In the genomic region with DNA sequence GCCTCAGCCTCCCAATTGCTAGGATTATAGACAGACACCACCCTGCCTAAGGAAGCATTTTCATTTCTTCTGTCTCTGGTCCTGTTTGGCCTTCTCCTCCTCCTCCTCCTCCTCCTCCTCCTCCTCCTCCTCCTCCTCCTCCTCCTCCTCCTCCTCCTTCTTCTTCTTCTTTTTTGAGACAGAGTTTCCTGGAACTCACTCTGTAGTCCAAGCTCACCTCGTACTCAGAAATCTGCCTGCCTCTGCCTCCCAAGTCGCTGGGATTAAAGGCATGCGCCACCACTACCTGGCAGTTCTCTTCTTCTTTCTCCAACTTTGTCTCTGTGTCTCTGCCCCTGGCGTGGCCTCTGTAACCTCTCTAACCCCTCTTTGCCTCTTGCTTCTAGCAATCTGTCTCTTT, we compare ENCODE assay signal across 30 mouse cellular contexts. TPM values are rescaled to one million over a fixed set of nuclear protein-coding genes. Genes with fewer than 3 reads are reported as not detected.
"Had no signal": no experiment of that assay in that cellular context is flagged by ENCODE, and none has a peak within 500 bp of the region (broad histone marks: within the 10 kb centered on the region; RNA-seq: fewer than 3 reads in every experiment).

A gene (plus strand): TSS at position 301 of the 400 bp plus-strand sequence.

- H3K27ac ChIP-seq: embryonic facial prominence, embryonic 10.5 days; embryonic facial prominence, embryonic 12.5 days; embryonic facial prominence, embryonic 13.5 days; embryonic facial prominence, embryonic 15.5 days; forebrain, embryonic 10.5 days; forebrain, embryonic 12.5 days; forebrain, embryonic 13.5 days; forebrain, embryonic 15.5 days; gastrocnemius, adult 2 months; heart, adult 2 months had no signal

- H3K36me3 ChIP-seq: embryonic facial prominence, embryonic 10.5 days; embryonic facial prominence, embryonic 12.5 days; forebrain, embryonic 10.5 days; forebrain, embryonic 12.5 days; forebrain, embryonic 15.5 days had no signal

- H3K4me2 ChIP-seq: embryonic facial prominence, embryonic 12.5 days; embryonic facial prominence, embryonic 13.5 days; embryonic facial prominence, embryonic 15.5 days; forebrain, embryonic 12.5 days; forebrain, embryonic 13.5 days; forebrain, embryonic 15.5 days had no signal

- H3K4me3 ChIP-seq: embryonic facial prominence, embryonic 10.5 days; embryonic facial prominence, embryonic 12.5 days; embryonic facial prominence, embryonic 13.5 days; embryonic facial prominence, embryonic 15.5 days; erythroblast, embryonic 14.5 days; forebrain, embryonic 10.5 days; forebrain, embryonic 12.5 days; forebrain, embryonic 13.5 days; forebrain, embryonic 15.5 days; gastrocnemius, adult 2 months; heart, adult 2 months had no signal

- H3K9me3 ChIP-seq: embryonic facial prominence, embryonic 10.5 days; embryonic facial prominence, embryonic 12.5 days; embryonic facial prominence, embryonic 13.5 days; embryonic facial prominence, embryonic 15.5 days; forebrain, embryonic 10.5 days; forebrain, embryonic 12.5 days; forebrain, embryonic 13.5 days; forebrain, embryonic 15.5 days had no signal

- H3K9ac ChIP-seq: embryonic facial prominence, embryonic 12.5 days; embryonic facial prominence, embryonic 13.5 days; embryonic facial prominence, embryonic 15.5 days; forebrain, embryonic 12.5 days; forebrain, embryonic 13.5 days; forebrain, embryonic 15.5 days; forebrain, postnatal 0 days had no signal

- H3K27me3 ChIP-seq: embryonic facial prominence, embryonic 12.5 days; embryonic facial prominence, embryonic 13.5 days; embryonic facial prominence, embryonic 15.5 days; forebrain, embryonic 12.5 days; forebrain, embryonic 13.5 days; forebrain, embryonic 15.5 days had no signal

- ATAC-seq: forebrain, embryonic 13.5 days; forebrain, embryonic 14.5 days; forebrain, embryonic 15.5 days; forebrain, embryonic 16.5 days; forebrain, postnatal 0 days had no signal

- DNase-seq: cerebellum, adult 8-10 months; cerebellum, adult 9-10 months; cerebellum, adult 9-11 months; cerebellum, postnatal 10 days; cerebellum, postnatal 14 days; cerebellum, postnatal 25 days; cerebellum, postnatal 36 days; embryo, embryonic 11 days; forebrain, postnatal 0 days; gastrocnemius, adult 2 months; gastrocnemius, postnatal 10 days; gastrocnemius, postnatal 14 days; gastrocnemius, postnatal 25 days; gastrocnemius, postnatal 36 days; heart, adult 11 months; heart, adult 18-20 months; heart, adult 2 months had no signal

RNA-seq across cellular contexts. Expression of the gene that starts here (rescaled TPM):
- polyA plus RNA-seq: embryonic facial prominence, embryonic 10.5 days; embryonic facial prominence, embryonic 11.5 days; erythroblast, embryonic 14.5 days; forebrain, embryonic 10.5 days; forebrain, embryonic 11.5 days; forebrain, embryonic 12.5 days; forebrain, embryonic 13.5 days; forebrain, embryonic 15.5 days; forebrain, embryonic 16.5 days; forebrain, postnatal 0 days; heart, adult 2 months had no signal
